Mouse (Mus musculus) inflammation-experienced regulatory T-cells, adult 16 weeks (primary cell): ENCODE results near the gene Olfr854. TPM values are rescaled to one million over a fixed set of nuclear protein-coding genes. Genes with fewer than 3 reads are reported as not detected.

Source experiments
- polyA plus RNA-seq: library from polyadenylated mRNA; unstranded; fragments of 100-300 nt; shearing (Covaris generic); gene quantifications from one replicate; pipeline ENCODE4 v1.2.1, GENCODE M21; 2017

The Olfr854 gene
- not detected for polyA plus RNA-seq

DNA sequence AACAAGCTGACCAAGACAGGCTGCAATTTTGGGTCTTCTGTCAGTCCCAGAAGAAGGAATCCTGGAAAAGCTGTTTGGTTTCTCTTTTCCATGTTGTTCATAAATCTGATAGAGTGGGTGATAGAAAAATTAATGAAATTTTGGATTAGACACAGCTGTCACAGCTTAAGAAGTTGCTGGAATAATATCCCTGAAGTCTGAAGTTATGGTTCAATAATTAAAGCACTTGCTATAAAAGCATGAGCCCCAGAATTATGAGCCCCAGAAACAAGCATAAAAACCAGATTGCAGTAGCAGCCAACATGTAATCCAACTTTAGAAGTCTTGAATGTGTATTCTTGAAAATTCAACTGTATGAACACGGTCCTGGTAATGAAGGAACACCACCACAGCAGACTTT lies at the start of gene Olfr854:
Gene Olfr854, minus strand, starts transcription at position 101 of the 400 bp plus-strand sequence.

DNA sequence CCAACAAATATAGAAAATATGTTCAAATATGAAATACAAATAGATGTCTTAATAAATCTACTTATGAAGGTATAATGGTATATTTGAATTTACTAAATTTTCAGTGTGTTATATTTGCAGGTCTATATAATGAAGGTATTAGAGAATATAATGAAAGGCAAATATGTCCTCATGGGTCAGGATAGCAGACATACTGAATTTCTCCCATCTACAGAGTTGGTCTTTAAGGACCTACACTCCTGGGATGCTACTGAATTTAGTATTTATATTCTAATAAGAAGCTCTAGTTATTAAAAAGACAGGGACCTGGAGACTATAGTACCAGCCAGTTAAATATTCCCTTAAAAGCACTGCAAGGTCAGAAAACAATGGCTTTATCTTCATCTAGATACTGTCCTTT lies 15.1 kb upstream of the Olfr854 start, which contains the start of gene Olfr855:
Gene Olfr855, plus strand, starts transcription at position 301 of the 400 bp plus-strand sequence.

DNA sequence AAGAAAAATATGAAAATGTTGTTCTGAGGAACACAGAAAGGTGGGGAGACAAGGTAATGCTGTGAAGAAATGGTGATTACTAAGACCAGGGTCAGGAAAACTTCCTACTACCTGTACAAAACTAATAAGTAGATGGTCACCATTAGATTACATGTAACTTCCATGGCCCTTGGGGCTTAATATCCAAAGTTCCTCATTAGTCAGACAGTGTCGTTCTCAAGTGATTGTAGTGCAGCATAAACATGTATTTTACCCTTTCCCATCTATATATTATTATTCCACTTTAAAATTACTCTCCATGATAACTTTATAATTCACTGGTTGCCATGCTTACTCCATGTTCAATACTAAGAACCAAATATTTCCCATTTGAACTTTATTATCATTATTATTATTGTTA lies 26.2 kb downstream of the Olfr854 start, which contains the start of gene Olfr853:
Gene Olfr853, minus strand, starts transcription at position 101 of the 400 bp plus-strand sequence.

Other genes with a start within 250 kb of the Olfr854 start
- gene Olfr845, start 230.9 kb downstream of the Olfr854 start, polyA plus RNA-seq = not detected
- gene Olfr846, start 203.4 kb downstream of the Olfr854 start, polyA plus RNA-seq = not detected
- gene Olfr847, start 188.7 kb downstream of the Olfr854 start, polyA plus RNA-seq = not detected
- gene Olfr849, start 127.1 kb downstream of the Olfr854 start, polyA plus RNA-seq = not detected
- gene Olfr850, start 89.1 kb downstream of the Olfr854 start, polyA plus RNA-seq = not detected
- not detected for gene Olfr851, start 74.1 kb downstream of the Olfr854 start, polyA plus RNA-seq
- gene Olfr853, start 26.3 kb downstream of the Olfr854 start, polyA plus RNA-seq = not detected
- gene Olfr855, start 15.2 kb upstream of the Olfr854 start, polyA plus RNA-seq = not detected
- gene Zfp317, start 54.7 kb upstream of the Olfr854 start, polyA plus RNA-seq = 43.0 TPM
- gene Olfr857, start 142.1 kb upstream of the Olfr854 start, polyA plus RNA-seq = not detected
- gene Olfr58, start 212.9 kb upstream of the Olfr854 start, polyA plus RNA-seq = not detected
- not detected for gene Olfr859, start 237.5 kb upstream of the Olfr854 start, polyA plus RNA-seq